Mouse (Mus musculus) ES-Bruce4 (cell line): ENCODE measurements at regions not wholly inside any gene's neighbourhood (a gene's known extent, or its start where the extent isn't known, plus 50 kb on each side); places are given as distances from the start of the nearest gene placed in this dataset.
"Not testable (repeated sequence)": the region's sequence is repeated elsewhere in the genome, so short reads cannot be mapped to it uniquely, and the experiment has no call there.

Experiments
- H3K27ac ChIP-seq: 2 replicates; pipeline ENCODE4 v1.5.1; 2012; ENCODE audit warnings: low read length, inconsistent platforms; ENCODE audit not compliant: insufficient read depth
- H3K27me3 ChIP-seq: 2 replicates; pipeline ENCODE4 v1.6.1; 2012; ENCODE audit warnings: mild to moderate bottlenecking, low read length, inconsistent platforms; ENCODE audit not compliant: control insufficient read depth, poor library complexity, insufficient read depth, severe bottlenecking
- H3K36me3 ChIP-seq: 2 replicates; pipeline ENCODE4 v1.6.1; 2012; ENCODE audit warnings: inconsistent platforms, mild to moderate bottlenecking, low read length, moderate library complexity; ENCODE audit not compliant: control insufficient read depth, poor library complexity, insufficient read depth, severe bottlenecking
- H3K4me1 ChIP-seq: one replicate; pipeline ENCODE4 v1.8.1; 2011; ENCODE audit warnings: low read length; ENCODE audit not compliant: control insufficient read depth, insufficient read depth
- H3K4me3 ChIP-seq: 2 replicates; pipeline ENCODE4 v1.5.1; 2011; ENCODE audit warnings: low read depth, mild to moderate bottlenecking, low read length
- H3K9ac ChIP-seq: 2 replicates; pipeline ENCODE4 v1.6.1; 2012; ENCODE audit warnings: low read depth, mild to moderate bottlenecking, inconsistent platforms; ENCODE audit not compliant: poor library complexity, severe bottlenecking
- H3K9me3 ChIP-seq: replicated peaks from 2 replicates; pipeline ENCODE4 v1.6.1; 2012; ENCODE audit warnings: mild to moderate bottlenecking, low read length, inconsistent platforms; ENCODE audit not compliant: control insufficient read depth, poor library complexity, insufficient read depth, severe bottlenecking
- CTCF ChIP-seq: IDR thresholded peaks from one replicate; pipeline ENCODE4 v1.8.1; 2011; ENCODE audit warnings: low read depth, low read length
- EP300 ChIP-seq: IDR thresholded peaks from 2 replicates; pipeline ENCODE4 v1.6.1; 2011; ENCODE audit warnings: low read depth, low read length; ENCODE audit not compliant: insufficient read depth
- POLR2A ChIP-seq: IDR thresholded peaks from one replicate; pipeline ENCODE4 v1.8.1; 2011; ENCODE audit warnings: low read length; ENCODE audit not compliant: insufficient read depth

GRCm38 (mm10) chr7:111172061-111172460 is 89.2 kb upstream of the Eif4g2 start:
- Histone ChIP-seq H3K36me3 (no peaks in the 10 kb centered on the region), H3K27me3 (no peaks in the 10 kb centered on the region), H3K4me1 (no peaks in the 10 kb centered on the region), H3K9ac (no peak overlapping the region), H3K27ac (no peak overlapping the region), H3K9me3 (no peaks in the 10 kb centered on the region), H3K4me3 (no peak overlapping the region)
- no peak for TF ChIP-seq EP300
- no peak for TF ChIP-seq POLR2A
- TF ChIP-seq CTCF: no peak

DNA sequence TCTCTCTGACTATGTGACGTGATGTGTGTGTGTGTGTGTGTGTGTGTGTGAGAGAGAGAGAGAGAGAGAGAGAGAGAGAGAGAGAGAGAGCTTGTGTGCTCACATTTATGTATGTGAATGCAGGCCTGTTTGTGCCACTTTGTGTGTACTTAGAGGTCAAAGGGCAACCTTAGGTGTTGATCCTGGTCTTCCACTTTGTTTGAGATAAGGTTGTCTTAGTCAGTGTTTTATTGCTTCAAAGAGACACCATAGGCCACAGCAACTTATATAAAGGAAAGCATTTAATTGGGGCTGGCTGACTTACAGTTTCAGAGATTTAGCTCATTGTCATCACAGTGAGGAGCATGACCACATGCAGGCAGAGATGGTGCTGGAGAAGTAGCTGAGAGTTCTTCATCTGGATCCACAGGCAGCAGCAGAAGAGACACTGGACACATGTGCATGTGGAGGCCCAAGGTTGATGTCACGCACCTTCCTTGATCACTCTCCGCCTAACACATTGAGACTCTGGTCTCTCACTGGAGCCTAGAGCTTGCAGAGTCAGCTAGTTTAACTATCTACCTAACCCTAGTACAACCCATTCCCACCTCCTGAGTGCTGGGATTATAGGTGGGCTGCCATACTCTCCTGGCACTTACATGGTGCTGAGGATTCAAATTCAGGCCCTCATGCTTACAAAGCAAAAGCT is 85.9 kb upstream of the Eif4g2 start:
- not testable (repeated sequence) for H3K4me3 ChIP-seq

GRCm38 (mm10) chr7:111164994-111165393 is 82.2 kb upstream of the Eif4g2 start:
- no peaks in the 10 kb centered on the region for H3K36me3 ChIP-seq
- H3K27me3 ChIP-seq: no peaks in the 10 kb centered on the region
- H3K9ac ChIP-seq: no peak overlapping the region
- no peak overlapping the region for H3K27ac ChIP-seq
- TF ChIP-seq CTCF: no peak
- no peak for TF ChIP-seq EP300
- no peak for TF ChIP-seq POLR2A
- H3K9me3 ChIP-seq: no peaks in the 10 kb centered on the region
- H3K4me1 ChIP-seq: no peaks in the 10 kb centered on the region
- no peak overlapping the region for H3K4me3 ChIP-seq

More for the DNA sequence above, 85.9 kb upstream of the Eif4g2 start:
- not testable (repeated sequence) for H3K36me3 ChIP-seq, H3K9me3 ChIP-seq, H3K9ac ChIP-seq, H3K4me1 ChIP-seq, H3K27ac ChIP-seq, H3K27me3 ChIP-seq

DNA sequence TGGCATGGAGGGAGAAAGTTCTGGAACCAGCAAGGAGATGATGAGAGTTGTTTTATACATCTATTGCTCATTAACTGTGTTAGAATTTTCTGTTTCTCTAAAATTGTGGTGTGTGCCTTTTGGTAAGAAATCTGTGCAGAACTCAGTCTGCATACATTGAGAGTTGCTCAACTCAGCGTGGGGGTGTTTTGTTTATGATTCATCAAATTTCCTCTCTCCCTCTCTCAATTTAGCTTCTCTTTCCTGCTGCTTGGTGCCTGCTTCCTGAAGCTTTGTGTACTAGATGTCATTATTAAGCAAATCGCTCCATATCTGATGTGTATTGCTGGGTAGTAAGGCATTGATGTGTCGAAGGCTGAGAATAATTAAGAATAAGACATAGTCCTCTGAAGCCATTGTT is 81.4 kb upstream of the Eif4g2 start:
- Histone ChIP-seq H3K27me3 (no peaks in the 10 kb centered on the region), H3K4me3 (no peak overlapping the region), H3K9ac (no peak overlapping the region), H3K36me3 (no peaks in the 10 kb centered on the region), H3K9me3 (no peaks in the 10 kb centered on the region), H3K27ac (no peak overlapping the region), H3K4me1 (no peaks in the 10 kb centered on the region)
- no peak for TF ChIP-seq CTCF
- no peak for TF ChIP-seq POLR2A
- no peak for TF ChIP-seq EP300

DNA sequence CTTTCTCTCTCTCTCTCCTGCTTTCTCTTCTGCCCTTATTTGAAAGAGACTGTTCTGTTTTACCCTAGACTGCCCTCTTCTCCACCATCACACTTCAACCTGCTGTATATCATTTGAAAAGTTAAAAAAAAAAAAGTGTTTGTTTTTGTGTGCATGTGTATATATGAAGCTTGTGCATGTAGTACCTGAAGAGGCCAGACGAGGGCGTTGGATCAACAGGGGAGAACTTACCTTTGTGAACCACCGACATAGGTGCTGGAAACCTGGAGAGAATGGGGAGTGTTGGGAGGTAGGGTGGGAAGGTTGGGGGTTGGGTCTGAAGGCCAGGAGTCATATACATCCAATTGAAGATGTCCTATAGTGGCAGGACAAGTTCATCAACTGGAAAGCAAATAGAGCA is 81.0 kb upstream of the Eif4g2 start:
- Histone ChIP-seq H3K36me3 (no peaks in the 10 kb centered on the region), H3K27me3 (no peaks in the 10 kb centered on the region), H3K27ac (no peak overlapping the region), H3K4me3 (no peak overlapping the region), H3K4me1 (no peaks in the 10 kb centered on the region), H3K9ac (no peak overlapping the region), H3K9me3 (no peaks in the 10 kb centered on the region)
- TF ChIP-seq EP300: no peak
- no peak for TF ChIP-seq POLR2A
- TF ChIP-seq CTCF: peak; percentile 27

DNA sequence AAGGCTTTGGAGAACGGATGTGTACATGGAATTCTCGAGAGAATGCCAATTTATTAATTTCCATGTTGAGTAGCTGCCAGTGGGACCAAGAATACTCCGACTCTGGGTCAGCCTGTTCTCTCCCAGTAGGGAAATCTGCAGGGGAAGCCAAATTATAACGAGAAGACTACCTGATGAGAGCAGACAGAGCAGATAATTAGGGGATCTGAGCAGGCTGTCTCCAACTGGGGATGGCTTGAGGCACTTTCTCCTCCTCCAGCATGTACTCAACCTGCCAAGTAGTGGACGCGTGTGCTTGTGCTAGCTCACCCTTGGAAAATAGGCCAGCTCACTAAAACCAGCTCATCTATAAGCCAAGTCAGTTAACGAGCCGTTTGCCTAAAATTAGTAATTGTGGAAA is 80.5 kb upstream of the Eif4g2 start:
- no peak for TF ChIP-seq EP300
- TF ChIP-seq POLR2A: no peak
- no peak for TF ChIP-seq CTCF
- Histone ChIP-seq H3K4me1 (no peaks in the 10 kb centered on the region), H3K9ac (no peak overlapping the region), H3K9me3 (no peaks in the 10 kb centered on the region), H3K27ac (no peak overlapping the region), H3K36me3 (no peaks in the 10 kb centered on the region), H3K27me3 (no peaks in the 10 kb centered on the region), H3K4me3 (no peak overlapping the region)
